Mouse (Mus musculus): ENCODE results near the gene Adcy4.

The Adcy4 gene

GRCm38 (mm10) chr14:55783958-55784235, at the start of gene Adcy4:
Adcy4 (minus strand) TSS chr14:55784095.
- no peak for DNase-seq (ENCODE audit: low spot score)

- no peak for DNase-seq (ENCODE audit: low spot score)
Observed at GRCm38 (mm10) chr14:55833126-55833525, 49.2 kb upstream of the Adcy4 start.

GRCm38 (mm10) chr14:55830331-55830730, 46.4 kb upstream of the Adcy4 start:
- no peak for DNase-seq (ENCODE audit: low spot score)

- DNase-seq (ENCODE audit: low spot score) = no peak
Observed at GRCm38 (mm10) chr14:55829854-55830253, 46.0 kb upstream of the Adcy4 start.

- DNase-seq (ENCODE audit: low spot score) = no peak
Observed at GRCm38 (mm10) chr14:55828716-55829263, 44.9 kb upstream of the Adcy4 start.

- peak; percentile 45 for DNase-seq (ENCODE audit: low spot score)
Observed at GRCm38 (mm10) chr14:55826551-55827340, 42.9 kb upstream of the Adcy4 start.

- DNase-seq (ENCODE audit: low spot score) = no peak
Observed at GRCm38 (mm10) chr14:55826142-55826541, 42.2 kb upstream of the Adcy4 start.

GRCm38 (mm10) chr14:55825216-55826051, 41.5 kb upstream of the Adcy4 start:
- peak; percentile 69 for DNase-seq (ENCODE audit: low spot score)

GRCm38 (mm10) chr14:55824481-55825215, 40.8 kb upstream of the Adcy4 start:
- DNase-seq (ENCODE audit: low spot score) = peak; percentile 69

GRCm38 (mm10) chr14:55824001-55824480, 40.1 kb upstream of the Adcy4 start:
- DNase-seq (ENCODE audit: low spot score) = peak; percentile 72

- DNase-seq (ENCODE audit: low spot score) = peak; percentile 95
Observed at GRCm38 (mm10) chr14:55822991-55823762, 39.3 kb upstream of the Adcy4 start, which contains the start of gene Nfatc4. Nfatc4 (plus strand) TSS chr14:55823144.

- DNase-seq (ENCODE audit: low spot score) = peak; percentile 91
Observed at GRCm38 (mm10) chr14:55822435-55822990, 38.6 kb upstream of the Adcy4 start.

- DNase-seq (ENCODE audit: low spot score) = no peak
Observed at GRCm38 (mm10) chr14:55820576-55820975, 36.7 kb upstream of the Adcy4 start.

- no peak for DNase-seq (ENCODE audit: low spot score)
Observed at GRCm38 (mm10) chr14:55819845-55820405, 36.0 kb upstream of the Adcy4 start.

- DNase-seq (ENCODE audit: low spot score) = peak; percentile 75
Observed at GRCm38 (mm10) chr14:55815310-55815751, 31.4 kb upstream of the Adcy4 start.

GRCm38 (mm10) chr14:55814885-55815284, 31.0 kb upstream of the Adcy4 start:
- DNase-seq (ENCODE audit: low spot score) = peak; percentile 93

GRCm38 (mm10) chr14:55795380-55796163, 11.7 kb upstream of the Adcy4 start:
- no peak for DNase-seq (ENCODE audit: low spot score)

- DNase-seq (ENCODE audit: low spot score) = no peak
Observed at GRCm38 (mm10) chr14:55793946-55794345, 10.1 kb upstream of the Adcy4 start.

- no peak for DNase-seq (ENCODE audit: low spot score)
Observed at GRCm38 (mm10) chr14:55793461-55793860, 9.6 kb upstream of the Adcy4 start.
